Mouse (Mus musculus) heart, embryonic 11.5 days (tissue): ENCODE results near the gene Smyd1. TPM values are rescaled to one million over a fixed set of nuclear protein-coding genes. Genes with fewer than 3 reads are reported as not detected.

ENCODE experiments used
- ATAC-seq: fragments of 200-750 bp; cut with Nextera tagmentation; replicated peaks from 2 replicates; pipeline ENCODE4 v1.8.0; 2017; ENCODE audit warnings: moderate library complexity; ENCODE audit not compliant: insufficient number of reproducible peaks, low FRiP score, low TSS enrichment
- H3K27ac ChIP-seq: fragments of 300-500 bp; sonication (generic); 2 replicates; pipeline ENCODE4 v1.5.1; 2014; ENCODE audit warnings: mild to moderate bottlenecking, low read depth, low read length
- H3K27me3 ChIP-seq: fragments of 300-500 bp; sonication (generic); 2 replicates; pipeline ENCODE4 v1.6.1; 2014; ENCODE audit warnings: mild to moderate bottlenecking, low read length, mixed read lengths; ENCODE audit not compliant: control insufficient read depth, insufficient read depth
- H3K36me3 ChIP-seq: fragments of 300-500 bp; sonication (generic); 2 replicates; pipeline ENCODE4 v1.6.1; 2014; ENCODE audit warnings: mild to moderate bottlenecking, low read length, moderate library complexity, mixed read lengths; ENCODE audit not compliant: control insufficient read depth, insufficient read depth
- H3K4me1 ChIP-seq: fragments of 300-500 bp; sonication (generic); 2 replicates; pipeline ENCODE4 v1.6.1; 2014; ENCODE audit warnings: low read length; ENCODE audit not compliant: control insufficient read depth, insufficient read depth
- H3K4me2 ChIP-seq: fragments of 300-500 bp; sonication (generic); 2 replicates; pipeline ENCODE4 v1.6.1; 2014; ENCODE audit warnings: mild to moderate bottlenecking, moderate library complexity
- H3K4me3 ChIP-seq: fragments of 300-500 bp; sonication (generic); 2 replicates; pipeline ENCODE4 v1.5.1; 2014; ENCODE audit warnings: low read depth, low read length
- H3K9ac ChIP-seq: fragments of 300-500 bp; sonication (generic); 2 replicates; pipeline ENCODE4 v1.6.1; 2014; ENCODE audit warnings: mild to moderate bottlenecking, low read depth, low read length, moderate library complexity
- H3K9me3 ChIP-seq: fragments of 300-500 bp; sonication (generic); replicated peaks from 2 replicates; pipeline ENCODE4 v1.6.1; 2016; ENCODE audit warnings: low read length; ENCODE audit not compliant: control insufficient read depth
- whole genome bisulfite sequencing: fragments of 180-500 bp; shearing (Covaris S2); extraction: QIAGEN DNeasy Blood & Tissue Kit; methylation state at CpG from one replicate; pipeline ENCODE4 v1.1.7; 2014; ENCODE audit not compliant: insufficient replicate concordance; 5-methylcytosine and 5-hydroxymethylcytosine counted together
- polyA plus RNA-seq: library from polyadenylated mRNA; unstranded; fragments of >200 nt; fragmentation: Nextera tagmentation; extraction: Ambion mirVana; gene quantifications from 2 replicates; pipeline ENCODE4 v1.2.1, GENCODE M21; 2014

Smyd1 gene
- polyA plus RNA-seq, 1 experiment from 2014 or later, result 164 TPM

GRCm38 (mm10) chr6:71352866-71353427 lies 30.9 kb upstream of the Smyd1 start:
- H3K9ac ChIP-seq, result no peak overlapping the region
- H3K4me3 ChIP-seq, result no peak overlapping the region
- no peak for ATAC-seq
- no peaks in the 10 kb centered on the region for H3K36me3 ChIP-seq
- no peak overlapping the region for H3K4me2 ChIP-seq
- no peak overlapping the region for H3K27ac ChIP-seq
- H3K27me3 ChIP-seq, result no peaks in the 10 kb centered on the region
- H3K4me1 ChIP-seq, result no peaks in the 10 kb centered on the region
- H3K9me3 ChIP-seq, result 0 out of 2 replicates have a peak, but pooled peaks cover under 1% of the 10 kb centered on the region
- WGBS, result 70% methylated on average over 10 of the region's 10 CpGs

- no peak overlapping the region for H3K9ac ChIP-seq
- no peaks in the 10 kb centered on the region for H3K4me1 ChIP-seq
- no peaks in the 10 kb centered on the region for H3K27me3 ChIP-seq
- H3K4me3 ChIP-seq, result no peak overlapping the region
- 0 out of 2 replicates have a peak, but pooled peaks cover 3% of the 10 kb centered on the region for H3K9me3 ChIP-seq
- no peaks in the 10 kb centered on the region for H3K36me3 ChIP-seq
- H3K4me2 ChIP-seq, result no peak overlapping the region
- no peak for ATAC-seq
- 86% methylated on average over 6 of the region's 6 CpGs for WGBS
- no peak overlapping the region for H3K27ac ChIP-seq
Observed at GRCm38 (mm10) chr6:71352201-71352600, 30.2 kb upstream of the Smyd1 start.

GRCm38 (mm10) chr6:71351201-71351600 lies 29.2 kb upstream of the Smyd1 start:
- Histone ChIP-seq H3K4me2 (no peak overlapping the region), H3K27ac (no peak overlapping the region), H3K9ac (no peak overlapping the region), H3K27me3 (no peaks in the 10 kb centered on the region), H3K36me3 (no peaks in the 10 kb centered on the region), H3K4me3 (no peak overlapping the region), H3K4me1 (no peaks in the 10 kb centered on the region), H3K9me3 (0 out of 2 replicates have a peak, but pooled peaks cover 3% of the 10 kb centered on the region)
- ATAC-seq, result no peak
- WGBS, result 87% methylated on average over 3 of the region's 3 CpGs

- H3K9ac ChIP-seq, result no peak overlapping the region
- H3K9me3 ChIP-seq, result 0 out of 2 replicates have a peak, but pooled peaks cover 3% of the 10 kb centered on the region
- WGBS, result 92% methylated on average over 9 of the region's 9 CpGs
- no peaks in the 10 kb centered on the region for H3K27me3 ChIP-seq
- H3K27ac ChIP-seq, result no peak overlapping the region
- no peak for ATAC-seq
- no peaks in the 10 kb centered on the region for H3K36me3 ChIP-seq
- no peak overlapping the region for H3K4me3 ChIP-seq
- H3K4me1 ChIP-seq, result no peaks in the 10 kb centered on the region
- H3K4me2 ChIP-seq, result no peak overlapping the region
Observed at GRCm38 (mm10) chr6:71348006-71348405, 26.0 kb upstream of the Smyd1 start.

- Histone ChIP-seq H3K9me3 (no peaks in the 10 kb centered on the region), H3K4me1 (no peaks in the 10 kb centered on the region), H3K4me2 (no peak overlapping the region), H3K4me3 (no peak overlapping the region), H3K9ac (no peak overlapping the region), H3K27ac (no peak overlapping the region), H3K27me3 (no peaks in the 10 kb centered on the region), H3K36me3 (no peaks in the 10 kb centered on the region)
- WGBS, result 88% methylated on average over 9 of the region's 9 CpGs
- ATAC-seq, result no peak
Observed at GRCm38 (mm10) chr6:71341179-71341578, 19.1 kb upstream of the Smyd1 start.

- Histone ChIP-seq H3K27ac (no peak overlapping the region), H3K4me1 (no peaks in the 10 kb centered on the region), H3K4me3 (no peak overlapping the region), H3K27me3 (no peaks in the 10 kb centered on the region), H3K9ac (no peak overlapping the region), H3K4me2 (no peak overlapping the region), H3K9me3 (no peaks in the 10 kb centered on the region), H3K36me3 (no peaks in the 10 kb centered on the region)
- 82% methylated on average over 4 of the region's 4 CpGs for WGBS
- ATAC-seq, result no peak
Observed at GRCm38 (mm10) chr6:71339351-71339750, 17.3 kb upstream of the Smyd1 start.

- Histone ChIP-seq H3K27me3 (no peaks in the 10 kb centered on the region), H3K4me3 (no peak overlapping the region), H3K36me3 (no peaks in the 10 kb centered on the region), H3K4me1 (no peaks in the 10 kb centered on the region), H3K9me3 (no peaks in the 10 kb centered on the region), H3K4me2 (no peak overlapping the region), H3K9ac (no peak overlapping the region), H3K27ac (no peak overlapping the region)
- 65% methylated on average over 3 of the region's 3 CpGs for WGBS
- no peak for ATAC-seq
Observed at GRCm38 (mm10) chr6:71338941-71339340, 16.9 kb upstream of the Smyd1 start.

GRCm38 (mm10) chr6:71337666-71338065 lies 15.6 kb upstream of the Smyd1 start:
- Histone ChIP-seq H3K27ac (no peak overlapping the region), H3K4me1 (no peaks in the 10 kb centered on the region), H3K4me3 (no peak overlapping the region), H3K9ac (no peak overlapping the region), H3K9me3 (no peaks in the 10 kb centered on the region), H3K36me3 (no peaks in the 10 kb centered on the region), H3K27me3 (no peaks in the 10 kb centered on the region), H3K4me2 (no peak overlapping the region)
- ATAC-seq, result no peak
- 92% methylated on average over 8 of the region's 8 CpGs for WGBS

GRCm38 (mm10) chr6:71333578-71334273 lies 11.7 kb upstream of the Smyd1 start:
- H3K27ac ChIP-seq, result no peak overlapping the region
- no peak overlapping the region for H3K9ac ChIP-seq
- ATAC-seq, result no peak
- H3K4me3 ChIP-seq, result no peak overlapping the region
- no peaks in the 10 kb centered on the region for H3K9me3 ChIP-seq
- 82% methylated on average over 11 of the region's 11 CpGs for WGBS
- no peaks in the 10 kb centered on the region for H3K36me3 ChIP-seq
- no peaks in the 10 kb centered on the region for H3K4me1 ChIP-seq
- no peaks in the 10 kb centered on the region for H3K27me3 ChIP-seq
- no peak overlapping the region for H3K4me2 ChIP-seq
